Mouse (Mus musculus) layer of hippocampus, adult 8-10 months (tissue): ENCODE data around the gene Usp32. TPM values are rescaled to one million over a fixed set of nuclear protein-coding genes. Genes with fewer than 3 reads are reported as not detected.

Source experiments
- DNase-seq, 2 experiments: peaks; one replicate each; pipeline ENCODE4 v3.0.0; 2022; ENCODE audit warnings: low spot score in 2 of 2
- total RNA-seq, 4 experiments: library from RNA; stranded (reverse); gene quantifications; 2 replicates each; pipeline ENCODE4 v1.2.4; 2022

The Usp32 gene
- total RNA-seq, 4 experiments from 2014 or later = 77.9 to 96.7 (median 89.4) TPM

- no peak for DNase-seq
These were observed 151.5 kb downstream of the Usp32 start for GRCm38 (mm10) chr11:84988341-84988919.

- DNase-seq = no peak
These were observed 154.5 kb downstream of the Usp32 start for GRCm38 (mm10) chr11:84985421-84985820.

- DNase-seq = no peak
These were observed 159.3 kb downstream of the Usp32 start for GRCm38 (mm10) chr11:84980697-84981096.

- DNase-seq = no peak
These were observed 160.6 kb downstream of the Usp32 start for GRCm38 (mm10) chr11:84979351-84979750.

GRCm38 (mm10) chr11:84978113-84978512, 161.8 kb downstream of the Usp32 start:
- no peak for DNase-seq

GRCm38 (mm10) chr11:84977385-84977952, 162.5 kb downstream of the Usp32 start:
- DNase-seq = no peak

- DNase-seq = no peak
These were observed 163.3 kb downstream of the Usp32 start for GRCm38 (mm10) chr11:84976706-84977105.

GRCm38 (mm10) chr11:84974582-84974981, 165.4 kb downstream of the Usp32 start:
- no peak for DNase-seq

- no peak for DNase-seq
These were observed 166.3 kb downstream of the Usp32 start for GRCm38 (mm10) chr11:84973661-84974060.

- no peak for DNase-seq
These were observed 167.9 kb downstream of the Usp32 start for GRCm38 (mm10) chr11:84972067-84972466.

- DNase-seq = no peak
These were observed 171.2 kb downstream of the Usp32 start for GRCm38 (mm10) chr11:84968775-84969174.

GRCm38 (mm10) chr11:84968309-84968708, 171.7 kb downstream of the Usp32 start:
- DNase-seq = no peak

- DNase-seq = no peak
These were observed 172.8 kb downstream of the Usp32 start for GRCm38 (mm10) chr11:84967113-84967512.

GRCm38 (mm10) chr11:84966696-84967095, 173.3 kb downstream of the Usp32 start:
- no peak for DNase-seq

GRCm38 (mm10) chr11:84963556-84963955, 176.4 kb downstream of the Usp32 start:
- DNase-seq = no peak

GRCm38 (mm10) chr11:84962536-84962935, 177.4 kb downstream of the Usp32 start:
- DNase-seq = no peak

- DNase-seq = no peak
These were observed 178.4 kb downstream of the Usp32 start for GRCm38 (mm10) chr11:84961571-84961970.

GRCm38 (mm10) chr11:84960780-84961179, 179.2 kb downstream of the Usp32 start:
- DNase-seq = no peak

GRCm38 (mm10) chr11:84960291-84960690, 179.7 kb downstream of the Usp32 start:
- no peak for DNase-seq

GRCm38 (mm10) chr11:84959701-84960181, 180.2 kb downstream of the Usp32 start:
- DNase-seq = no peak

GRCm38 (mm10) chr11:84959181-84959580, 180.8 kb downstream of the Usp32 start:
- no peak for DNase-seq

- DNase-seq = no peak
These were observed 181.7 kb downstream of the Usp32 start for GRCm38 (mm10) chr11:84958271-84958630.

- DNase-seq = peak in 1 of 2 experiments; percentile 21
These were observed 182.2 kb downstream of the Usp32 start, which contains the start of gene Car4 for GRCm38 (mm10) chr11:84957591-84958270. TSS of gene Car4 (plus strand) at chr11:84957786.
